Mouse (Mus musculus): ENCODE measurements around the gene Tvp23a. TPM values are rescaled to one million over a fixed set of nuclear protein-coding genes. Genes with fewer than 3 reads are reported as not detected.

The Tvp23a gene
- total and polyA plus RNA-seq, 3 experiments, result 0.21 to 0.98 (median 0.50) TPM

GRCm38 (mm10) chr16:10448931-10449330, 1.8 kb upstream of the Tvp23a start:
- no peak overlapping the region for H3K9ac ChIP-seq (ENCODE audit: low read depth, low read length)
- no peak overlapping the region for H3K4me3 ChIP-seq
- WGBS, result 88% methylated on average over 9 of the region's 9 CpGs
- H3K27me3 ChIP-seq (ENCODE audit: control insufficient read depth, insufficient read depth, low read length), result no peaks in the 10 kb centered on the region
- H3K27ac ChIP-seq, result no peak overlapping the region
- TF ChIP-seq POLR2A (IDR thresholded peaks at IDR 0.05; ENCODE audit: insufficient read depth, low read depth, low read length), result no peak
- no peak for TF ChIP-seq EP300 (IDR thresholded peaks at IDR 0.05; ENCODE audit: insufficient read depth, low read depth, low read length)
- TF ChIP-seq CTCF (IDR thresholded peaks at IDR 0.05), result no peak
- H3K79me2 ChIP-seq (replicated peaks; ENCODE audit: control insufficient read depth, insufficient read depth, low read length), result no peaks in the 10 kb centered on the region
- peaks cover 2% of the 10 kb centered on the region; the same call in 1 of the 2 replicates for H3K4me1 ChIP-seq (ENCODE audit: control insufficient read depth, insufficient read depth, low read length)
- H3K36me3 ChIP-seq (ENCODE audit: control insufficient read depth, insufficient read depth, low read length), result no peaks in the 10 kb centered on the region
- intact Hi-C loops (cut with DNase I), result no loop called here
- DNase-seq, result no peak

GRCm38 (mm10) chr16:10447781-10448180, 619 bp upstream of the Tvp23a start:
- no peak overlapping the region for H3K27ac ChIP-seq
- no peak overlapping the region for H3K9ac ChIP-seq (ENCODE audit: low read depth, low read length)
- H3K27me3 ChIP-seq (ENCODE audit: control insufficient read depth, insufficient read depth, low read length), result no peaks in the 10 kb centered on the region
- no peak overlapping the region for H3K4me3 ChIP-seq
- WGBS, result 67% methylated on average over 2 of the region's 2 CpGs
- intact Hi-C loops (cut with DNase I), result no loop called here
- H3K4me1 ChIP-seq (ENCODE audit: control insufficient read depth, insufficient read depth, low read length), result peaks cover 2% of the 10 kb centered on the region; the same call in 1 of the 2 replicates
- TF ChIP-seq POLR2A (IDR thresholded peaks at IDR 0.05; ENCODE audit: insufficient read depth, low read depth, low read length), result no peak
- TF ChIP-seq CTCF (IDR thresholded peaks at IDR 0.05), result no peak
- no peak for TF ChIP-seq EP300 (IDR thresholded peaks at IDR 0.05; ENCODE audit: insufficient read depth, low read depth, low read length)
- DNase-seq, result no peak
- no peaks in the 10 kb centered on the region for H3K79me2 ChIP-seq (replicated peaks; ENCODE audit: control insufficient read depth, insufficient read depth, low read length)
- H3K36me3 ChIP-seq (ENCODE audit: control insufficient read depth, insufficient read depth, low read length), result no peaks in the 10 kb centered on the region

- no peaks in the 10 kb centered on the region for H3K36me3 ChIP-seq (ENCODE audit: control insufficient read depth, insufficient read depth, low read length)
- intact Hi-C loops (cut with DNase I), result no loop called here
- H3K79me2 ChIP-seq (replicated peaks; ENCODE audit: control insufficient read depth, insufficient read depth, low read length), result no peaks in the 10 kb centered on the region
- 47% methylated on average over 13 of the region's 13 CpGs for WGBS
- 0 out of 2 replicates have a peak overlapping the region, but pooled peaks have one; percentile 10 for H3K9ac ChIP-seq (ENCODE audit: low read depth, low read length)
- no peak overlapping the region for H3K4me3 ChIP-seq
- DNase-seq, result no peak
- TF ChIP-seq CTCF (IDR thresholded peaks at IDR 0.05), result no peak
- TF ChIP-seq POLR2A (IDR thresholded peaks at IDR 0.05; ENCODE audit: insufficient read depth, low read depth, low read length), result no peak
- no peak for TF ChIP-seq EP300 (IDR thresholded peaks at IDR 0.05; ENCODE audit: insufficient read depth, low read depth, low read length)
- no peak overlapping the region for H3K27ac ChIP-seq
- no peaks in the 10 kb centered on the region for H3K27me3 ChIP-seq (ENCODE audit: control insufficient read depth, insufficient read depth, low read length)
- peaks cover 2% of the 10 kb centered on the region; the same call in 1 of the 2 replicates for H3K4me1 ChIP-seq (ENCODE audit: control insufficient read depth, insufficient read depth, low read length)
Measured at GRCm38 (mm10) chr16:10446573-10447263, 444 bp downstream of the Tvp23a start.

- no peaks in the 10 kb centered on the region for H3K79me2 ChIP-seq (replicated peaks; ENCODE audit: control insufficient read depth, insufficient read depth, low read length)
- peaks cover 2% of the 10 kb centered on the region; the same call in 1 of the 2 replicates for H3K4me1 ChIP-seq (ENCODE audit: control insufficient read depth, insufficient read depth, low read length)
- no peaks in the 10 kb centered on the region for H3K27me3 ChIP-seq (ENCODE audit: control insufficient read depth, insufficient read depth, low read length)
- H3K9ac ChIP-seq (ENCODE audit: low read depth, low read length), result no peak overlapping the region
- intact Hi-C loops (cut with DNase I), result no loop called here
- no peak for DNase-seq
- no peaks in the 10 kb centered on the region for H3K36me3 ChIP-seq (ENCODE audit: control insufficient read depth, insufficient read depth, low read length)
- H3K27ac ChIP-seq, result no peak overlapping the region
- TF ChIP-seq EP300 (IDR thresholded peaks at IDR 0.05; ENCODE audit: insufficient read depth, low read depth, low read length) (no peak), CTCF (IDR thresholded peaks at IDR 0.05) (no peak), POLR2A (IDR thresholded peaks at IDR 0.05; ENCODE audit: insufficient read depth, low read depth, low read length) (no peak)
- H3K4me3 ChIP-seq, result no peak overlapping the region
Measured at GRCm38 (mm10) chr16:10443723-10444122, 3.4 kb downstream of the Tvp23a start.

- H3K27ac ChIP-seq, result no peak overlapping the region
- H3K79me2 ChIP-seq (replicated peaks; ENCODE audit: control insufficient read depth, insufficient read depth, low read length), result no peaks in the 10 kb centered on the region
- H3K4me1 ChIP-seq (ENCODE audit: control insufficient read depth, insufficient read depth, low read length), result no peaks in the 10 kb centered on the region
- no peaks in the 10 kb centered on the region for H3K36me3 ChIP-seq (ENCODE audit: control insufficient read depth, insufficient read depth, low read length)
- no peak overlapping the region for H3K4me3 ChIP-seq
- 86% methylated on average over 4 of the region's 4 CpGs for WGBS
- TF ChIP-seq CTCF (IDR thresholded peaks at IDR 0.05) (no peak), POLR2A (IDR thresholded peaks at IDR 0.05; ENCODE audit: insufficient read depth, low read depth, low read length) (no peak), EP300 (IDR thresholded peaks at IDR 0.05; ENCODE audit: insufficient read depth, low read depth, low read length) (no peak)
- no peaks in the 10 kb centered on the region for H3K27me3 ChIP-seq (ENCODE audit: control insufficient read depth, insufficient read depth, low read length)
- no peak overlapping the region for H3K9ac ChIP-seq (ENCODE audit: low read depth, low read length)
- DNase-seq, result no peak
- intact Hi-C loops (cut with DNase I), result no loop called here
Measured at GRCm38 (mm10) chr16:10441761-10442160, 5.4 kb downstream of the Tvp23a start.

GRCm38 (mm10) chr16:10441328-10441727, 5.8 kb downstream of the Tvp23a start:
- no peak for TF ChIP-seq POLR2A (IDR thresholded peaks at IDR 0.05; ENCODE audit: insufficient read depth, low read depth, low read length)
- TF ChIP-seq CTCF (IDR thresholded peaks at IDR 0.05), result no peak
- no peak for TF ChIP-seq EP300 (IDR thresholded peaks at IDR 0.05; ENCODE audit: insufficient read depth, low read depth, low read length)
- no peaks in the 10 kb centered on the region for H3K4me1 ChIP-seq (ENCODE audit: control insufficient read depth, insufficient read depth, low read length)
- no peak overlapping the region for H3K9ac ChIP-seq (ENCODE audit: low read depth, low read length)
- H3K36me3 ChIP-seq (ENCODE audit: control insufficient read depth, insufficient read depth, low read length), result no peaks in the 10 kb centered on the region
- no peak overlapping the region for H3K4me3 ChIP-seq
- intact Hi-C loops (cut with DNase I), result no loop called here
- no peak for DNase-seq
- H3K79me2 ChIP-seq (replicated peaks; ENCODE audit: control insufficient read depth, insufficient read depth, low read length), result no peaks in the 10 kb centered on the region
- no peaks in the 10 kb centered on the region for H3K27me3 ChIP-seq (ENCODE audit: control insufficient read depth, insufficient read depth, low read length)
- 82% methylated on average over 6 of the region's 6 CpGs for WGBS
- no peak overlapping the region for H3K27ac ChIP-seq
